Mouse (Mus musculus): ENCODE measurements around the gene Itih3.

The Itih3 gene

DNA sequence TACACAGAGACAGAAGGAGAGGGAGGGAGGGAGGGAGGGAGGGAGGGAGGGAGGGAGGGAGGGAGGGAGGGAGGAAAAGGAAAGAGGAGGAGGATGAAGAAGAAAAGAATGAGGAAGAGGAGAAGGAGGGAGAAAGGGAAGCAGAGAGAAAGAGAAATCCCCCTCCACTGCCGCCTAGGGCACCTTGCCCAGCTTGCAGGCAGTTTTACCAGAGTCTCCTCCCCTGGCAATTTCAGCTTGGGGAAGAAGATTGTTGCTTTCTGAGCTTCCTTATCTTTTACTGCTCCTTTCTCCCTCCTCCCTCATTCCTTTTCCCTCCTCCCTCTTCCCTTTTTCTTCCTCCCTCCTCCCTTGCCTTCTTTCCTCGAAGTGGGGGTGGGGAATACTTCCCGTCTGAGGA is 20.5 kb downstream of the Itih3 start:
- DNase-seq (ENCODE audit: inconsistent age in 2 of 2, low spot score in 1 of 2): no peak

DNA sequence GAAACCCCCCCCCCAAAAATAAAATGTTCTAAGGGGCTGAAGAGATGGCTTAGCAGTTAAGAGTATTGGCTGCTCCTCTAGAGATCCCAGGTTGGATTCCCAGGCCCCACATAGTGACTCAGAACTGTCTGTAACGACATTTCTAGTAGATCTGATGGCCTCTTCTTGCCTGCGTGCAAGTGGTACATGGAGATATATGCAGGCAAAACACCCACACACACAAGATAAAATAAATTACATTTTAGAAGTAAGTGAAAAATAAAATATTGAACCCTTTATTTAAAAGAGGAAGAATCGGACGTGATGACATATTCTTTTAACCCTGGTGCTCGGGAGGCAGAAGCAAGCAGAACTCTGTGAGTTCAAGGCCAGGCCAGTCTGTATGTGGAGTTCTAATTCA is 20.9 kb downstream of the Itih3 start:
- no peak for DNase-seq (ENCODE audit: inconsistent age in 2 of 2, low spot score in 1 of 2)

DNA sequence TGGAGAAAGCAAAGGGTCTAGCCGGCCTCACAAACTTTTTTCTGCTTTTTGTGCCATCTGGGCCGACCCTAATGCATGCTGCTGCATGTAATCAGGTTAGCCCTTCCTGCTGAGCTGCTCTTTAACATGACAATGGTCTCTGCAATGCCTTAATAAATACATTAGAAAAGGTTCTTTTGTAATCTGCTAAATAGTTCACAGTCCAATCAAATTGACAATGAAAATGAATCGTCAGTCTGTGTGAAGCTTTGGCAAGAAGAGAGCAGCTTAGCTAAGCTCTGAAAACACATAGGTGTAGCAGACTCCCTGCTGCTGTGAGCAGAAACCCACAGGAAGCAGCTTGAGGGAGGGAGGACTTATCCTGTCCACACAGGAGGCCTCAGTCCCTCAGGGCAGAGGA is 23.6 kb downstream of the Itih3 start:
- no peak for DNase-seq (ENCODE audit: inconsistent age in 2 of 2, low spot score in 1 of 2)

DNA sequence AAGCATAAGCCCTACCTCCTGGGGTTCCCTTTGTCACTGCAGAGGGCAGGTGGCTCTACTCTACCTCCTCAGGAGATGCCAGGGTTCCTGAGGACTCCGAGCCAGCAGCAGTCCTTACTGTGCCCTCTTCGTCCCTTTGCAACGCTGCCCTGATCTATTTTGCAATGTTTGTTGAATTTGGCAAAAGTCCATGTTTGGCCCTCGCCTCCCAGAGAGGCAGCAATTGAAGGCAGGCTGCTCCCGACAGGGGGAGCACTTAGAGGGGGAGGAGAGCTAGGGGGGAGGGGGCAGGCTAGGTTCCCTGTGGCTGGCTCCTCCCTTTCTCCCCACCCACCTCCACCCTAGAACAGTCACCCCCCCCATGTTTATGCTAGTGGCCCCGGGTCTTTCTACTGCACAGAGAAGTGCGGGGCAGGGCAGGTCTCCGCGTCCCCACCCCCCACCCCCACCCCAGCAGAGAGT is 35.3 kb downstream of the Itih3 start:
- DNase-seq (ENCODE audit: inconsistent age in 2 of 2, low spot score in 1 of 2): peak; percentile 59 to 89

DNA sequence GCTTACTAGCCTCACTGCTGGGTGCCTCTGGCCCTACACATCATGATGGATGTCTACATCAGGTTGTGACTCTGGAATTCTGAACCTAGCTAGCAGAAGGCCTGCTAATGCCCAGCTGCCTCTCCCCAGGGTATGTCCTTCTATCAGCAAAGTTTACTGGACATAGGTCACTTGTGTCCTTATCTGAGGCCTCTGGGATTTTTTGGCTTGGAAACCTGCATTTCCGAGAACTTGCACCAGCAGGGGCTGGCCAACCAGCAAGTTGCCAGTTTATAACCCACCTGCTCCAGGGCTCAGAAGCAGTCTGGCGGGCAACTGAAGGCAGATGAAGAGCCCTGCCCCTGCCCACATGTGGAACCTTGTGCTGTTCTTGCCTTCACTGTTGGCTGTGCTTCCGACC is 37.4 kb downstream of the Itih3 start, which contains the start of gene Itih4:
Itih4 (plus strand) TSS at position 273 of the 400 bp plus-strand sequence.
- no peak for DNase-seq (ENCODE audit: inconsistent age in 2 of 2, low spot score in 1 of 2)

DNA sequence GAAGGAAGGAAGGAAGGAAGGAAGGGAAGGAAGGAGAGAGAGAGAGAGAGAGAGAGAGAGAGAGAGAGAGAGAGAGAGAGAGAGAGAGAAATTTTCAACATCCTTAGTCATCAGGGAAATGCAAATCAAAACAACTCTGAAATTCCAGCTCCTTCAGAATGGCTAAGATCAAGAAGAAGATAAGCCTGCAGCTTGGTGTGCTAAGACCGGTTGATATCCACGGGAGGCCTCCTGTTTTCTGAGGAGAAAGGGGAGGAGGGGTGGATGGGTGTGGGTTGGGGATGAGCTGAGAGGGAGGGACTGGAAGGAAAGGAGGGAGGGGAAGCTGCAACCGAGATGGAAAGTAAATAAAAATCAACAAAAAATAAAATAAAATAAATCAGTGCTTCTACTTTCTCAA is 38.3 kb downstream of the Itih3 start:
- no peak for DNase-seq (ENCODE audit: inconsistent age in 2 of 2, low spot score in 1 of 2)

DNA sequence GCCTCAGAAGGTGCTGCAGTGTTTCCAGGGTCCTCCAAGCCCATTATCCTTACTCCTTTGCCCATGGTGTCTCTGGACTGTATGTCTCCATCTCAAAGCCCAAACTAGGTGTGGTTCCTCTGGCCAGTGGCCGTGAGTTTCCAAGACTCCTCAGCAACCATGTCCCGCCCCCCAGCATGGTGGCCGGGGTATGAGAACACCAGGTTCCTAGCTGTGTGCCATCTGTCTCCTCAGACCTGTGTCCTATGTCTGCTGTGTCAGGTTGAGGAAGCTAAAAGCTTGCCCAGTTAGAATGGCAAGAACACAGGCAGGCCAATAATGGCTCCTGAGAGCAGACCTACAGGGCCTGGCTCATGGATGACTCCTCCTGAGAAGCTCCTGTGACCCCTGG is 41.8 kb downstream of the Itih3 start:
- no peak for DNase-seq (ENCODE audit: inconsistent age in 2 of 2, low spot score in 1 of 2)

DNA sequence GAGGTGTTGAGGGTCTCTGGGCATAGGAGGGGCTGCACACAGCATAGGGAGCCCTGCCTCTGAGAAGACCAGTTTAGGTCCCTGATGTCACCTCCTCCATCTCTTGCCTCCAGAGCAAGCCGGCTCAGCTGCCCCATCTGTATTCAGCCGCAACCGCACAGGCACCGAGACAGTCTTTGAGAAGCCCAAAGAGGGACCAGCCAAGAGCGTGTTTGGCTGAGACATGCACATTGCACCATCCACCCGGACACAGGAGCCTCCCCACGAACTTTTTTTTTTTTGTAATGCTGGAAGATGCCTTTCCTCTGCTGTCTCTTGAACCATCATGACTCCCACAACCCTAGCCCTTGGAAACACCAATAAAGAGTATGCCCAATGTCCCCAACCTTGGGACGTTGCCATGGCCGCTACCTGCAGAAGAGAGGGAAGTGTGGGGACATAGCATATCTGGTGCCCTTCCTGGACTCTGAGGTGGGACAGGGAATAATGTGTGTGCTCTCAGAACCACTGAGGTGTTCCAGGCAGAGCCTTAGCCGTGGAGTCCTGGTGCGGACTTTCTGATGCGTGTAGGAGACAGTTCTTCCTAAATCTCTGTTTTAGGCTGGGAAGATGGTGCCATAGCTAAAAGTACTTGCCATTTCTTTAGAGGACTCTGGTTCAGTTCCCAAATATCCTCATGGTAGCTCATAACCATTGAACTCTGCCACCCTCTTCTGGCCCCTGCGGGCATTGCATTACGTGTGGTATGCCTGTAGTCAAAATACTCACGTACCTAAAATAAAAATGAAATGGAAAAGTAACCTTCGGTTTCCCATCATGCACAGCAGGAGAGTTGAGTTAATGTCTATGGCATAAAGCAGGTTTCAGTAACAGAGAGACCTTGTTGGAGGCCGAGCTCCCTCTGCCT is 42.5 kb downstream of the Itih3 start:
- peak in 1 of 2 experiments; percentile 78 for DNase-seq (ENCODE audit: inconsistent age in 2 of 2, low spot score in 1 of 2)

DNA sequence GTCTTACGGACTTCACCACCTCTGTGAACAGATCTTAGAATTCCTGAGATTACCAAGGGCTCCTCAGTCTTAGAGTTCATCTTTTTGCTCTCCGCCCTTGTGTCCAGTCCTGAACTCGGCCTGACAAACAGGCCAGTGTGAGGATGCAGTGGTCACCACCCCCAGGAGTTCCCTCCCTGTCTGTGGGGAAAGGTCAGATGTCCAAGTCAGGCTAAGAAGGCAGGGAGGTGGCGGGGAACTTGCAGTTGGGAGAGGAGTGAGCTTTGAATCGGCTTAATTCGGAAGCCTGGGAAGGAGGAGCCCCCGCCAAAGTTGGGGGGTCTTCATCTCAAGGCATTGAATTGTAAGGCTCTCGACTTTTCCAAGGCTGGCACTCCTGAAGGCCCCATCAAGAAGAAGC is 43.3 kb downstream of the Itih3 start:
- DNase-seq (ENCODE audit: inconsistent age in 2 of 2, low spot score in 1 of 2): no peak

DNA sequence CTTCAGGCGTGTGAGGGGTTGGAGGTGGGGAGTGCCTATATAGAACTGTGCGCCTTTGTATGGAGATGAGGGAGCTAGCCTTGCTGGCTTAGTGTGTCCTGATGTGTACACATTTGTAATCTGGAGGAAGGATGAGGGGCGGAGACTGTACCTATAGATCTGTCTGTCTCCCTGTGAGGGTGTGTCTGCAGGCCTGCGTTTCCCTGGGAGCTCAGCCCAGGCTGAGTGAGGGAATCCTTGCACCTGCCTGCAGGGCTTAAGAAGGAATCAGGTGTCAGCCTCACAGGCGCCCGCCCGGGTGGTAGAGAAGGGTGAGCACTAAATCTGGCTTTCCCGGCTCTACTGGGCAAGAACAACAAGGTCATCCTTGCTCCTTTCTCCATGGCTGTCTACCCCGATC is 43.8 kb downstream of the Itih3 start:
- DNase-seq (ENCODE audit: inconsistent age in 2 of 2, low spot score in 1 of 2): no peak

DNA sequence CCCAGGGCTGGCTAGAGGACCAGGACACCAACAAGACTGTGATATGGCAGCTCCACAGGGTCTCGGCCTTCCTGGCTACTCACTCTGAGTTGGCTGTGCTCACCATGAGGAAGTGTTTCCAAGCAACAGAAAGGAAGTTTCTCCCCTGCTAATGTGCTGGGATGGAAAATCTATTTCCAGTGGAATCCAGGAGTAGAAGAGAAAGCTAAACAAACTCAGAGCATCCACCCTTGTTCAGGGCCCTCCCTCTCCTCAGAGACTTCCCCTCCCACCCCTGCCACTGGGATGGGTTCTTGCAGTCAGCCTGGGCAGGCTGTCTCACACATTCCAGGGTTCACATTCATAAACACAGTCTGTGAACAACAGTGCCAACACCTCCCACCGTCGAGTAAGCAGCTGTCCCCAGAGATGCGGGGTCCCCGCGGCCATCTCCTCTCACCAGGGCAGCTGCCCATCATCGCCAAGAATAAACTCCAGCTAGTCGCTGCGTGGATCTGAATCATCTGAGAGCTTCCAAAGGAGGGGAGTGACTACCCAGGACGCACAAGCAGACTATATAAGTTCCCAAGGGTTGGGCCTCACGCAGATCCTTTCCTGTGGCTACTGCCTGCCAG is 44.5 kb downstream of the Itih3 start, which contains the start of gene Mustn1:
Mustn1 (plus strand) TSS at position 243 of the 614 bp plus-strand sequence.
- no peak for DNase-seq (ENCODE audit: inconsistent age in 2 of 2, low spot score in 1 of 2)

DNA sequence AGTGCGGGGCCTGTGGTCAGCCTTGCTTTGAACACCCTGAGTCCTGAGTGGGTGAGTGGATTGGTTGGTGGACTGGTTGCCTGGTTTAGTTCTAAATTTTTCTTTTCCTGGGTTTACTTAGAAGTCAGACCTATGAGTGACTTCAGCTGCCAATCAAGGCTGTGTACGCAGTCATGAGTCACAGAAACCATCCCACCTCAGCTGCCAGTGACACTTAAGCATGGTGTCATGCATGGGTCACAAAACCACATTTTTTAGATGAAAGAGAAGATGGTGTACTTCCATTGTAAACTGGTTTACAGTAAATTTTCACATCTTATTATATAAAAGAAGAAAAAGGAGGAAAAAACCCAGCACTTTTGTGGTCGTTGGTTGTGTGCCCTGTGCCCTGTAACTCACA is 45.7 kb downstream of the Itih3 start:
- DNase-seq (ENCODE audit: inconsistent age in 2 of 2, low spot score in 1 of 2): no peak

DNA sequence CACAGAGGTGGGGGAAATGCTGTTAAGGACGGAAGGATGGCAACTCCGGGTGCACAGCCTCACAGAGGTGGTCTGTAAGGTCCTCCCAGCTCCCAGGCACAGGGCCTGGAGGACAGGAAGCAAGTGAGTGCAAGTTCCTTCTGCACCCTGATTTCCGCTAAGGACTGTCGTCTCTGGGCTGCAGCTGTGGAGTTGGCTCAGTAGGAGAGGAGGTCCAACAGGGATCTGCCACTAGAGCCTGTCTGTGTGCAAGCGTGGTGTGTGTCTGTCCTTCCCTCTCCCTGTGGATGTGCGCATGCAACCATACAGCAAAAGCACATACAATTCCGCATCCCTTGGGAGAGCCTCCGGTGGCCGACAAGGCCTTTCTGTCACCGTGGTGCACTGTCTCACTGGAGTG is 47.1 kb downstream of the Itih3 start:
- no peak for DNase-seq (ENCODE audit: inconsistent age in 2 of 2, low spot score in 1 of 2)

DNA sequence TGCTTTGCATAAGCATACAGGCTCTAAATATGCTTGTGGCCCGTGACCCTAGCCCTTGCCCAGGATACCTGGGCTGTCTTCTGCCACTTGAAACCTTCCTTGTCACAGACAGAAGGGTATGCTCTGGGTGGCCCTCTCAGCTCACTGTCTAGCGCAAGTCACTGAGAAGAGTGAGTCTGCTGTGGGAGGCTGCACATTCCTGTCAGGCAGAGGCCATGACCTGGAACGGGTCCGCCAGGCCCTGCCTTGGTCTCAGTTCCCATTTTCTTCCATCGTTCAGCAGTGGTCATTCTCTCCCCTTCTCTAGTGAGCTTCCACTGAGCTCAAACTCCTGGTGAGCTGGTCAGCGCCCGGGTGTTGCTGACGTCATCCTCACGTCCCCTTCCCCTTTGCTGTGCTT is 47.6 kb downstream of the Itih3 start:
- no peak for DNase-seq (ENCODE audit: inconsistent age in 2 of 2, low spot score in 1 of 2)

DNA sequence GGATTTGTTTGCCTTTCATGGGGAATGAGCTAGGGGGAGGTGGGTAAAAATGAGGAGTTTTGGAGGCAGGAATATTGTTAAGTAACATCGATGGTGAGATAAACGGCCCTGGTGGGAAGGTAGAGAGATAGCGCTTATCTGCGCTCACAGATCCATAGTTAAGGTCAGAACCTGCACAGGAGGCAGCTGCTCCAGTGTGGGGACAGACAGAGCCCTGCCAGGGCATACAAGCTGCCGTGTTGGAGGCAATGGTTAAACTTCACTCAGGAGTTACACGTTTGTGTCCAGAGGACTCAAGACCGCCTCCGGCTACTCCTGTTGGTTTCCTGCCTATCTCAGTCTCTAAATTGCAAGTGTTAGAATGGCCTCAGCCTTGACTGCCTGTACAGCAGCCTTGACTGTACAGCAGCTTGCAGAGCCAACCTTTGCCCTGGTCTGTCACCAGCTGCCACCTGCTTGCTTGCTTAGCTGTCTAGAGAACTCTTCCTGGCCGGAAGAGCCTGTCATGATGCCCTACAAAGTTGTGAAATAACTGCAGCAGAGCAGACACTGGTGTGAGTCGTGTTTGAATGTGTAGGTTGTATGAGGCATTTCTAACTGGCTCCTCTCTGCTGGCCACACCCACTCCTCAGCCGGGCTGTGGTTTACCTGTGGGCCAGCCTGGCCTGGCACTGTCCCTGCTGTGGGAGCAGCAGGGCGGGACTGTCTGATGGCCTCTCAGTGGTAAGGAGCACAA is 48.3 kb downstream of the Itih3 start:
- no peak for DNase-seq (ENCODE audit: inconsistent age in 2 of 2, low spot score in 1 of 2)

DNA sequence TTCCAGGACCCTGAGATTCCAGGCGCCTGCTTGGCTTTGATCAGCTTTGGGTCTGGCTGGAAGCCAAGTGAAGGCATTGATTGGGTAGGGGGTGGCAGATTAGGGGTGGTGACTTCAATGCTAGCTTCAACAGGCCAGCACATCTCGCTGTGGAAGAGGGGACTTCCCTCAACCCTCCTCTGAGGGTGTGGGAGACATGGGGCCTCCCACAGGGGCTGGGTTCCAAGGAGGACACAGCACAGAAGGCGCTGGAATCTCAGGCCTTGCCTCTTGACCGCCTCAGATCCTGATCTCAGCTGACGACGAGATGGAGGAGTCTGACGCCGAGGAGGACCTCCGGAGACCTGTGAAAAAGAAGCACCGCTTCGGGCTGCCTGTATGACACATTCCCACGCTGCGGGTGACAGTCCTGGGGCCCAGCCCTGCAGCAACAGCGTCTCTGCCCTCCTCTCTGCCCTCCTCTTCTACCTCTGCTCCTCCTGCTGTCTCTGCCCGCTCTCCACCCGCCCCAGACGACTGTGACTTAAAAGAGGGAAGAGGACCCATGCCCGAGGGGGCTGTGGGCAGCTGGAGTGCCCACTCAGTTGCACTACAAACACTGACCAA is 49.4 kb downstream of the Itih3 start:
- DNase-seq (ENCODE audit: inconsistent age in 2 of 2, low spot score in 1 of 2): no peak

DNA sequence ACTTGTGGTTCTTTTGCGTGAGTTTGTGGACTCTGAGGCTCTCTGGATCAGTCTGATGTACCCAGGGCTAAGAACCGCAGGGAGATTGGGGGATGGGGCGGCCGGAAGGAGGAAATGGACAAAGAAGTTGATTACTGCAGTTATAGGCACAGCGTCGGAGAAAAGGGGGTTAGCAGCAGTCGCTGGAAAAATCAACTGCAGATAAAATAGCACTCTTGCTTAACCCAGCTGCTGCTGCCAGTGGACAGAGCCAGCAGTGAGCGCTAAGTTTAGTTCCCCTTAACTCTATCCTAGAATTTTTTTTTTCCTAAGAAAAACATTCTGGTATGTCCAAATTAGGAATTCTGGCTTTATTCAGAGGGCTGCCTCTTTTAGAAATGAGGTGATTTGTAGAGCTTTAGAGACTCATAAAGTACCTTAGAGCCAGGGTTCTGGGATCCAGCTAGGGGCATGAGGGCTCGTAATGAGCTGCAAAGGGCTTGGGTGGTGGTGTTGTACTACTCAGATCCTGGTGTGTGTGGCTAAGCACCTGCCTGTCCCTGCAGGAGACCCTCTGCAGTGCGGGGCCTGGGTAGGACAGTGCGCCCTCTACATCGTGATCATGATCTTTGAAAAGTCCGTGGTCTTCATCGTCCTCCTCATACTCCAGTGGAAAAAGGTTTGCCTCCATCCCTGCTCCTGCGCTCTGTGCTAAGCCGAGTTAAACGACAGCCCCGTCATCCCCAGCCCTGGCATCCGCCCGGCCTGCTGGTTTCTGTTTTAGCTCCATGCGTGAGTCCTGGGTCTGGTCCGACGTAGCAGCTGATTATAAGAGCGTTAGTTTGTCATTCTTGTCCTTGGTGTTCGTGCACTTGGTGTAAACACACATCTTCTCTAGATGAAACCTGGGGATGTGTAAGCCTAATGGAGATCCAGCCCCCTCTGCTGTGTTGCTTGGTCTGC is 53.1 kb downstream of the Itih3 start:
- DNase-seq (ENCODE audit: inconsistent age in 2 of 2, low spot score in 1 of 2): no peak

DNA sequence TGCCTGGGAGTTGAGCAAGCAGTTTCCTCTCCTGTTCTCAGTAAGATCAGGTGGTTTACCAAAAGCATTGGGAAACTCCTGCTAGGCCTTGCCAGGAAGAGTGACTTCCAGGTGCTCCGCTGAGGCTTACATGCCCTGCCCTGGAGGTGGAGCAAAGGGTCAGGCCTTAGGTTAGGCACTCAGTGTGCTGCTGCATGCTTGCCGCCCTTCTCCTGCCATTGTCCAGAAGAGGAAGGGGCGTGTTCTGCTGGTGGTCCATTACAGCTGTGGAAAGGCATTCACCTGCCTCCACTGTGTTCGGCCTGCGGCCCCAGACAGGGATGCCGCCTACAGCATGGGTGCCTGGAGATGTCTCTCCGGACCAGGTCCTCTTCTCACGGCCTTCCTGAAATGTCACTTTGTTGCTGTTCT is 54.2 kb downstream of the Itih3 start:
- DNase-seq (ENCODE audit: inconsistent age in 2 of 2, low spot score in 1 of 2): peak in 1 of 2 experiments; percentile 58

DNA sequence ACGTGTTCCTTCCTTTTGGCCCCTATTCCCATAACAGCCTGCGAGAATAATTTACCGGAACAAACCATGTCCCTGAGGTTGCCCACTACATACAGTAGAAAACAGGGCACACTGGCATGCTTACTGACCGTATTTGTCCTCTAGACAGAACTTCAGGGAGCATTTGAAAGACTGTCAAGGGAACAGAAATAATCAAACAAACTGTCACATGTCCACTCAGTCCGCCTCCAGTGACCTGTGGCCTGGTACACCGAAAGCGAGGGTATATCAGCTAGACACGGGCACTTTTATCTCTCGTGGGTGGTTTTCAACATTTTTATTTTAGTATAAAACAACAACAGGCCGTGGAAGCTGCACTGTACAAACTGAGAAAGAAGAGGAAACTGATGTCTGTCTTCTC is 54.7 kb downstream of the Itih3 start:
- DNase-seq (ENCODE audit: inconsistent age in 2 of 2, low spot score in 1 of 2): no peak

DNA sequence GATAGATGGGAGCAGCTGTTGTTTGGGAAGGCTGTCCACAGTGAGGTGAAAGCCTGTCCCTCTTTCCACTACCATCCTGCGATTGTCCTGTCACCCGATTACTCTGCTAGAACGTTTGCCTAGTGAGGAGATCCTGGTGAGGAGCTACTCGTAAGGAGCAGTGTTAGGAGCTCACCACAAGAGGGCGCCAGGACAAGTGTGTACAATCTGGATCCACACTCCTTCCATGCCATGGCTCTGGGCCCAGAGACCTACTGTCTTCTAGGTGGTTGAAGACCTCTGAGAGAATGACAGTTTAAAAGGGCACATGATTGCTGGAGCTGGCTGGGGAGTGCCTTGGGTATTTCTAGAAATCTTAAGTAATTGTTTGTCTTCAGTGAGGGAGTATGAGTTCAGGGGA is 56.5 kb downstream of the Itih3 start:
- peak; percentile 55 to 88 for DNase-seq (ENCODE audit: inconsistent age in 2 of 2, low spot score in 1 of 2)
